Mouse (Mus musculus): ENCODE measurements around the gene Gm6657.

The Gm6657 gene

DNA sequence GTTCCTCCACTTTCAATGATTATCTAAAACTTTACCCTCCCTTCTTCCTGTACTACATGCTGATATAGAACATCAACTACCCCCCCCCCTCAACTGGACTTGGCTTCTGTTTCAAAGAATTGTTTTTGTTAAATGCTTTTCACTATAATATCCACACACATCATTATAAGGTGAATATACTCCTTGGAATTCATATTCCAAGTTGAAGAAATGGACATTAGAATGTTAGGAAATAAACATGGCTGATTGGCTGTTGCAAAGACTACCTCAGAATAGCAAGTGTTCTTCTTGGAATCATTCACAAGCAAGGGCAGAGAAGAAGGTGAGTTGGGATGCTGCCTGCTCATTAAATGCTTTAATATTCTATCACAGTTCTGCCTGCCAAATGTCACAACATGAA, at the start of gene Gm6657:
Gene Gm6657 (plus strand): TSS at position 301 of the 400 bp plus-strand sequence.
- no peak for DNase-seq (ENCODE audit: low read depth, low spot score)
- Histone ChIP-seq H3K36me3 (ENCODE audit: control insufficient read depth, insufficient read depth, low read length, poor library complexity, severe bottlenecking) (no peaks in the 10 kb centered on the region), H3K27me3 (ENCODE audit: control insufficient read depth, insufficient read depth, low read length, poor library complexity, severe bottlenecking) (no peaks in the 10 kb centered on the region)

DNA sequence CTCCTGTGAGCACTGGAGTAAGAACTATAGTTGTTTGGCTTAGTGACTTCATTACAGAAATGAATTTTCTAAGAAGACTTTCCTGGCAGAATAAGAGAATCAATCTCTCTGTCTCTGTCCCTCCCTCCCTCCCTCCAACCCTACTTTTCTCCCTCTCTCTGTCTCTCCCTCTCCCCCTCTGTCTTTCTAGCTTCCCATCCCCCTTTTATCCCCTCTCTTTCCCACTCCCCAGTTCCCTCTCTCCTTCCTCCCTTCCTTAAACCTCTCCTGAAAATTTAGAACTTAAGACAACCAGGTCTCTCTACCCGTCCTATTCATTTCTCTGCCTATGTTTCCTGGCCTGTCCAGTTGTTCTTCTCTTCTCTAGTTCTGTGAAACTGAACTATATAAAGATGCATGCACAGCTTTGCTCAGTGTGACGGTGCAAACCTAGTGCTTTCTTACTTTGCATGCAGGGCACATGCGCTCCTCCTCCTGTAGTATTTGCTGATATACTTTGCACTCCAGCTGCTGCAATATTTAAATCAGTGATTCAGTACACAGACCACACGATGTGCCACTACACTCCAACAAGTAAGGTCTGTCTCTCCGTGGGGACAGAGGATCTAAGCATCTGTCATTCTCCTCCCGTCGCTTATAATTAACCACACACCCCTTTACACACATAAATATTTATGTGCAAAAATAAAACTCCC, 40.6 kb upstream of the Gm6657 start:
- no peaks in the 10 kb centered on the region for H3K36me3 ChIP-seq (ENCODE audit: control insufficient read depth, insufficient read depth, low read length, poor library complexity, severe bottlenecking)
- no peak for DNase-seq (ENCODE audit: low read depth, low spot score)
- no peaks in the 10 kb centered on the region for H3K27me3 ChIP-seq (ENCODE audit: control insufficient read depth, insufficient read depth, low read length, poor library complexity, severe bottlenecking)

DNA sequence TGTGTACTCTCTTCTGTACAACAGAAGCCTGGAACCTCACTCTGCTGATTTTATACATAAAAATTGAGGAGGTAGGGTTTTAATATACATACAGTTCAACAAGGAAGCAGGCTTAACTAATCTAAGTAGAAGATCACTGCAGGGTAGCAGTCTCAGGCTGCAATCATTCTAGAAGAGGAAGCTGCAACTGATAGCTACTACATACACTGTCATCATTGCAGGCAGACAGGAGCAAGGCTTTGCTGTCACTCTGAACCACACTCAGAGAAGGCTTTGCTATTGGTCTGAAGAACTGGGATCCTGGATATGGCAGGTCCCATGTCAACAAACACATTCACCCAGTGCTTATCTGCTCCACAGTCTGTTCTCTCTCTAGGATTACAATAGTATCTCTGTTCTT, 23.9 kb upstream of the Gm6657 start:
- DNase-seq (ENCODE audit: low read depth, low spot score): no peak
- Histone ChIP-seq H3K27me3 (ENCODE audit: control insufficient read depth, insufficient read depth, low read length, poor library complexity, severe bottlenecking) (no peaks in the 10 kb centered on the region), H3K36me3 (ENCODE audit: control insufficient read depth, insufficient read depth, low read length, poor library complexity, severe bottlenecking) (no peaks in the 10 kb centered on the region)

DNA sequence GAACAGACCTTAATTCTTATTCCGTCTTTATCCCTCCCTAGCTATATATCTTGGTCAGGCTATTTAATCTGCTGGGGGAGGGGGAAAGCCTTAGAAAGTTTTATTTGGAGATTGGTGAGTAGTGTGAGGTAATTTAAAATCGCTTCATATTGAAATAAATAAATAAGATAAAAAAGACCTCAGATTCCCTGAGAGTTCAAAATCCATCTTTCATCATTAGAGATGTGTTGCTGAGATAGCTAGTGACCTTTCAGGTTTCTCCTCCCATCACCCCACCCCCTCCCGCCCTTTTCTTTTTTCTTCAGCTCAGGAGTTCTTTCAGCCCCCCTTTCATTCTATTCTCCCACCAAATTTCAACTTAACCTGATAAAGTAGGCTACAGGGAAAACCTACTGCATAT, 20.1 kb upstream of the Gm6657 start:
- Histone ChIP-seq H3K36me3 (ENCODE audit: control insufficient read depth, insufficient read depth, low read length, poor library complexity, severe bottlenecking) (no peaks in the 10 kb centered on the region), H3K27me3 (ENCODE audit: control insufficient read depth, insufficient read depth, low read length, poor library complexity, severe bottlenecking) (no peaks in the 10 kb centered on the region)
- no peak for DNase-seq (ENCODE audit: low read depth, low spot score)

DNA sequence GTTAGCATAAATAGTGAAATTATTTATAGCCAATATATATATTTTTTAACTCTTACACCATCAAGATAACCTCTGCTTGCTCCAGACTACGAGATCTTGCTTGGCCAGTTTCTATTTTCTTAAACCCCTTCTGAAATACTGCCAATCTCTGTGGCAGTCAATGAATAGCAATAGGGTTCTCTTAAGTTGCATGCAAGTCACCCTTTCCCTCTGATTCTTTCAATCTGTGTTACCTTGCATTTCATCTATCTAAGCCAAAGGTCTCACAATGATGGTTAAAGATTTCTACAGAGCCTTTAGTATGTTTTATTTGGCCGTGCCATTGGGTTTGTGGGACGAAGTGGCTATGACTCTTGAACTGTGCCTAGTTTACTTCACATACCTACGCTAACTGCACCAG, 19.4 kb upstream of the Gm6657 start:
- no peak for DNase-seq (ENCODE audit: low read depth, low spot score)
- Histone ChIP-seq H3K36me3 (ENCODE audit: control insufficient read depth, insufficient read depth, low read length, poor library complexity, severe bottlenecking) (no peaks in the 10 kb centered on the region), H3K27me3 (ENCODE audit: control insufficient read depth, insufficient read depth, low read length, poor library complexity, severe bottlenecking) (no peaks in the 10 kb centered on the region)

DNA sequence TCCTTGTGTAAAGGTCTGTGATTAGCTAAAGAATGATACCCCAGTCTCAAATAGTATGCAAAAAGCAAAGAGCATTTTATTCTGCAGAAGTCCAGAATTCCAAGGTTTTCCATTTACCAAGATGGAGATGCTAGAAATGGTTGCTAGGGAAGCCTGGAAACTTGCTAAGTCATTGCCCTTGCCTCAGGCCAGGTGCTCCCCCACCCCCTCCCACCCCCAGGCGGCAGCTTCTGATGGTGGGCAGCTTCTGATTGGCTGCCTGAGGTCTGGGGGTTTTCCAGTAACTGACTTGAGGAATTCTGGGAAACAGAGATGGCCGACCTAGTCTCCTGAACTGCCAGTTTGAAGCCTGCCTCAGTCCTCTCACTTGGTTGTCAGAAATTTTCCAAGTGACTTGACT, 12.6 kb upstream of the Gm6657 start:
- no peak for DNase-seq (ENCODE audit: low read depth, low spot score)
- Histone ChIP-seq H3K36me3 (ENCODE audit: control insufficient read depth, insufficient read depth, low read length, poor library complexity, severe bottlenecking) (no peaks in the 10 kb centered on the region), H3K27me3 (ENCODE audit: control insufficient read depth, insufficient read depth, low read length, poor library complexity, severe bottlenecking) (no peaks in the 10 kb centered on the region)

DNA sequence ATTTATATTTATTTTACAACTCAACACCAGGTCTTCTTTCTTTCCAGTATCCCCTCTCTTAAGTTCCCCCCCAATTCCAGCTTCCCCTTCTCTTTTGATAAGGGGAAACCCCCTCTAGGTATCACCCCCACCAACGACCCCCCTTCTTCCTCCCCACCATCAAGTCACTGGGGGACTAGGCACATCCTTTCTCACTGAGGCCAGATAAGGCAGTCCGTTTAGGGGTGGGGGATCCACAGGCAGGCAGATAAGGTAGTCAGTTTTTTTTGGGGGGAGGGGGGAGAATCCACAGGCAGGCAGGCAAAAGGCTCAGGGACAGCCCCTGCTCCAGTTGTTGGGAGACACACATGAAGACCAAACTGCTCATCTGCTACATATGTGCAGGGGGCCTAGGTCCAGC, 1.3 kb downstream of the Gm6657 start:
- no peak for DNase-seq (ENCODE audit: low read depth, low spot score)
- H3K27me3 ChIP-seq (ENCODE audit: control insufficient read depth, insufficient read depth, low read length, poor library complexity, severe bottlenecking): no peaks in the 10 kb centered on the region

DNA sequence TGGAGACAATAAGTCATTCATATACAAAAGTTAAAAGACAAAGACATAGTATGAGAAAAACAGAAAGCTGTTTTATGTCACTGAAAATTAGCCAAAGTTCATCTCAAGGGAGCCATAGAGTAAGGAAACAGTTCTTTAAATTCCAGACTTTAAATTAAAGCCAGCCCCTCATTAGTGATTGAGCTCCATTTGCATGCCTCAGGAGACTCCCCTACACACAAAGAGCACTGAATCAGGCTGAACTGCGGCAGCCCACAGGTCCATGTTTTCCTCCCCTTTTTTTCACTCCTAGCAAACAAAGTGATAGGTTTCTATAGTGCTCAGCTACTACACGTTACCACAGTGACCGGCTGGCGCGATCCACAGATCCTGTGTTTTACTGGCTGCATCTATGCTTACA, 9.6 kb downstream of the Gm6657 start:
- no peak for DNase-seq (ENCODE audit: low read depth, low spot score)
- no peaks in the 10 kb centered on the region for H3K36me3 ChIP-seq (ENCODE audit: control insufficient read depth, insufficient read depth, low read length, poor library complexity, severe bottlenecking)
- no peaks in the 10 kb centered on the region for H3K27me3 ChIP-seq (ENCODE audit: control insufficient read depth, insufficient read depth, low read length, poor library complexity, severe bottlenecking)

More for the DNA sequence above, 1.3 kb downstream of the Gm6657 start:
- no peaks in the 10 kb centered on the region for H3K36me3 ChIP-seq (ENCODE audit: control insufficient read depth, insufficient read depth, low read length, poor library complexity, severe bottlenecking)

DNA sequence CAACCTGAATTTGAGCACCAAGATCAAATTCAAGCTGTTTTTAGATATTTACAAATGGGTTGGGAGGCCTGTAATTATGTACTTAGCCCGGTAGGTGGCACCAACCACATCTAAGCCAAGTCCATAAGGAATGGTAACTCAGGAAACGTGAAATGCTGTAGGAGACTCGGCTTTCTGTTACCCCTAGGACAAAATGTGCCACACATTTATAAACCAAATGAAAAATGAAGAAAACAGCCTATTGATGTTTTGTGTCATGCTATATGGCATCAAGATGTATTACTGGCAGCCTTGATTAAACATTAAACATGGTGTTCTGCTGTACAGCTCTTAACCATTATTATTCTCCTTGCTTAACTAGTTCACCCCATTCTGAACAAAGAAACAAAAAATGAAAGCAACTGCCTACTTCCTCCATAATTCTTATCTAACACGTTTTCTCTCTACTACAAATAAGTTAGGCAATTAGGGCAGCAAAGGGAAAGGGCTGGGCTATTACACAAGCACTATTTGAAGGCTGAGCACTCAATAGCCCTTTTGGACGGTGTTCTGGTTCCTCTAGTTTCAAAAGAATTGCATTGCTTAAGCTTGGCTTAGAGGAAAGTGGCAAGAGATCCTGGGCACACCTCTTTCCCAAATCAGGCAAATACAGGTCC, 12.0 kb downstream of the Gm6657 start:
- DNase-seq (ENCODE audit: low read depth, low spot score): peak; percentile 73
- no peaks in the 10 kb centered on the region for H3K27me3 ChIP-seq (ENCODE audit: control insufficient read depth, insufficient read depth, low read length, poor library complexity, severe bottlenecking)
- H3K36me3 ChIP-seq (ENCODE audit: control insufficient read depth, insufficient read depth, low read length, poor library complexity, severe bottlenecking): no peaks in the 10 kb centered on the region

DNA sequence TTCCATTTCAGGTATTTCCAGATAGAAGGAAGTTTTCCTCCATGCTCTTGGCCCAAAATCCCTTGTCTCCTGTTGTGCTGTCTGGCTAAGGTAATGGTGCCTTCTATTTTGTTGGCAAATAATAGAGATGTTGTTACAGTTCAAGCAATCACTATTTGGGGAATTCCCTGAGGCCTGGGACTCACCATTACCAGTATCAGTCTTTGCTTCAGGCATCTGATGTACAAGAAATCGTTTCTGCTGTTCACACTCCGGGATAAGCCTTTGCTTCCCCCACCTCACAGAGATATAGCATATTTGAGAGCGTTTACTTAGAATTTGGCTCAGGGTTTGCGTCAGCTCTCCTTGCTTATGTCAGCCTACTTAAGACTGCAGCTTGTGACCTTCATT, 12.5 kb downstream of the Gm6657 start:
- no peak for DNase-seq (ENCODE audit: low read depth, low spot score)
- H3K27me3 ChIP-seq (ENCODE audit: control insufficient read depth, insufficient read depth, low read length, poor library complexity, severe bottlenecking): no peaks in the 10 kb centered on the region
- H3K36me3 ChIP-seq (ENCODE audit: control insufficient read depth, insufficient read depth, low read length, poor library complexity, severe bottlenecking): no peaks in the 10 kb centered on the region

DNA sequence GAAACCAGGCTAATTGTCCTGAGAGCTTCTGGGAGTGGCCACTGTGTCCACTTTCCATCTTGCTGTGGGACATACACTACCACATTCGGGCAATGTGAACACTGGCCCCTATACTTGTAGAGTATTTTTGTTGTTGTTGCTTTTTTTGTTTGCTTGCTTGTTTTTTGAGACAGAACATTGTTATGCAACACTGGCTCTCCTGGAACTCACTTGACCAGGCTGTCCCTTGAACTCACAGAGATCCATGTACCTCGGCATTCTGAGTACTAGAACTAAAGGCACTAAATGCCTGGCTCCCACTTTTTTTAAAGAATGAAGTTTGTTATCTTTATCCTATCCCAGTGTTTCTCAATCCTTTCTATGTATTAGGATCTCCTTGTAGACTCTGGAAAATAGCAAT, 15.8 kb downstream of the Gm6657 start:
- Histone ChIP-seq H3K27me3 (ENCODE audit: control insufficient read depth, insufficient read depth, low read length, poor library complexity, severe bottlenecking) (no peaks in the 10 kb centered on the region), H3K36me3 (ENCODE audit: control insufficient read depth, insufficient read depth, low read length, poor library complexity, severe bottlenecking) (no peaks in the 10 kb centered on the region)
- no peak for DNase-seq (ENCODE audit: low read depth, low spot score)

DNA sequence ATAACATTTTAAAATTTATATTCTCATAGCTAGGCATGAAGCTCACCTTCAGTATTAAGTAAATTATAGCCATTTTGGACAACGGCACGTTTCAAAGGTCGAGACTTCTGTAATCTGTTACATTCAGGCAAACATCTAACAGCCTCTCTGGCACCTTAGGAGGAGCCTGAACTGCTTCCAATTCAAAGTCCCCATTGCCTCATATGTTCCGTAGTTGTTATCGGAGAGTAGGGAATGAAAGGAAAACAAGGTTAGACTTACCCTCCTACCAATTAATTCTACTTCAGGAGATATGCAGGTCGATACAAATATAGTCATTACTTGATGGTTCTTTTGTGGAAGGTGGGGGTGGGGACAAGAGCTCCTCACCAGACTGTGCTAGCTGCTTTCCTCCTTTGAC, 21.4 kb downstream of the Gm6657 start:
- Histone ChIP-seq H3K36me3 (ENCODE audit: control insufficient read depth, insufficient read depth, low read length, poor library complexity, severe bottlenecking) (no peaks in the 10 kb centered on the region), H3K27me3 (ENCODE audit: control insufficient read depth, insufficient read depth, low read length, poor library complexity, severe bottlenecking) (no peaks in the 10 kb centered on the region)
- DNase-seq (ENCODE audit: low read depth, low spot score): no peak

DNA sequence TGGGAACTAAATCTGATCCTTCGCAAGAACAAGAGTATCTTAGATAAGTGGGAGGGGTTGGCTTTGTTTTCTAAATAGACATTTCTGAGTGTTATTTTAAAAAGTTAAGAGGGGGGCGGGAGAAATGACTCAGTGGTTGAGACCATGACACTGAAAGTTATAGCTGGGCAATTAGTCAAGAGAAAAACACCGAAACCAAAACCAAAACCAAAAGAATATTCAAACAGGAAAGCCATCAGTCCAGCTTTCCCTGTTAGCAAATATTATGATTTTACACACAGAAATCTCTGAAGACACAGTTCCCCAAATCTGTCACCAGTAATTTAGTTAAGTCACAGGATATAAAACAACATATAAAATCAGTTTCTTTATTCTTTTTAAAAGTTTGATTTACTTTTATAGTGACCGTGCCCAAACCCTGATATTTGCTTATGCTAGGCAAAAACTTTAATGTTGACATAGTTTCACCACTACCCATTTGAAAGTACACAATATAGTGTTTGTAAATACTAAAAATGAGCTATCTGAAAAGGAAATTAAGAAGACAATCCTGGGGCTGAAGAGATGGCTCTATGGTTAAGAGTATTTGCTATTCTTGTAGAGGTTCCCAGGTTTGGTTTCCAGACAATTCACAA, 25.3 kb downstream of the Gm6657 start:
- Histone ChIP-seq H3K27me3 (ENCODE audit: control insufficient read depth, insufficient read depth, low read length, poor library complexity, severe bottlenecking) (no peaks in the 10 kb centered on the region), H3K36me3 (ENCODE audit: control insufficient read depth, insufficient read depth, low read length, poor library complexity, severe bottlenecking) (no peaks in the 10 kb centered on the region)
- DNase-seq (ENCODE audit: low read depth, low spot score): peak; percentile 43

DNA sequence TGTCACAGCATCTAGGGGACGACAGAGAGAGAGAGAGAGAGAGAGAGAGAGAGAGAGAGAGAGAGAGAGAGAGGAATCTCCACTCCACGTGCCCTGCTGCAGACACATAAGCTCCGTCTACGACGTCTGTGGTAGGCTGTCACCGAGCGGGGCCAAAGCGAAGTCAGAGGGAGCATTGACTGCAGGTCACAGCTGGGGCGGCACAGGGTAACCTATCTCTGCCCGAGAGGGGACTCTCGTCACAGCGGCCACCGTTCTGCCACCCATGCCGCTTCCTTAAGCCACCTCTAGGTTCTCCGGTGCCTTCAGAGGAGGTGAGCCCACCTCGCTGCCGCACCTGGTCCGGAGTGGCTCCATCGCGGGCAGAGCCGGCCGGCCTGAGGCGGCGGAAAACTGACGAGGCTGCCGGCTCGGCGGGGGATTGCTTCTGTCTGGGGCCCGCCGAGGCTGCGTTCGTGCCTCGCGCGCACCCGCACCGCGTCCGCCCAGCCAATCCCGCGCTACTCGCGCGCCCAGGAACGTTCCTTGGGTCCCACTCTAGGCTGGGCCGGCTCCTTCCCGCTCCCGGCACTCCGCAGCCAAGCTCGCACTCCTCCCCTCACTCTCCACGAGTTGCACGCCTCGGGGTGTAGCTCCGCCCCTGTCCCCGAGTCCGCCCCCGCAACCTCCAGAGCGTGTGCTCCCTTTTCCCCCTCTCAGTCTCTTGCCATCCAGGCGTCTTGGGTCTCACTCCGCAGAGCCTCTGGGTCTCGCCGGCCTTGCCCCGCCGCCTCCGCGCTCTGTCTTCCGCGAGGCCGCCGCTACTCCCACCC, 31.9 kb downstream of the Gm6657 start, which contains the start of gene Gphn:
Gene Gphn (plus strand): TSS at position 673 of the 812 bp plus-strand sequence.
- H3K27me3 ChIP-seq (ENCODE audit: control insufficient read depth, insufficient read depth, low read length, poor library complexity, severe bottlenecking): no peaks in the 10 kb centered on the region
- H3K36me3 ChIP-seq (ENCODE audit: control insufficient read depth, insufficient read depth, low read length, poor library complexity, severe bottlenecking): no peaks in the 10 kb centered on the region
- peak; percentile 86 for DNase-seq (ENCODE audit: low read depth, low spot score)

DNA sequence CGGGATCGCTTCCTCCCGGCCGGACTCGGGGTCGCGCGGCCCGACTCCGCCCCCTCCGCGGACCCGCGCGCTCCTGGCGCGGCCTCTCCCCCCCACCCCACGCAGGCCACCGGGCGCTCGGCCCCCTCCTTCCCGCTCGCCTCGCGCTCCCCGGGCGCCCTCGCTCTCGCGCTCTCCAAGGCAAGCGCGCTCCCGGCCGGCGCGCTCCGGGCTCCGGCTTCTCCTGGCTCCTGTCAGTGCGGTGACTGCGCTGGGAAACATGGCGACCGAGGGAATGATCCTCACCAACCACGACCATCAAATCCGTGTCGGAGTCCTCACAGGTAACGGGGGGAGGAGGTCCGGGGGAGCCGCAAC, 32.5 kb downstream of the Gm6657 start:
- no peaks in the 10 kb centered on the region for H3K27me3 ChIP-seq (ENCODE audit: control insufficient read depth, insufficient read depth, low read length, poor library complexity, severe bottlenecking)
- no peaks in the 10 kb centered on the region for H3K36me3 ChIP-seq (ENCODE audit: control insufficient read depth, insufficient read depth, low read length, poor library complexity, severe bottlenecking)
- DNase-seq (ENCODE audit: low read depth, low spot score): no peak
